Mouse (Mus musculus) gastrocnemius, adult 2 months (tissue): ENCODE results near the gene Lamb3. TPM values are rescaled to one million over a fixed set of nuclear protein-coding genes. Genes with fewer than 3 reads are reported as not detected.

Experiments
- DNase-seq: peaks from one replicate; pipeline ENCODE4 v3.0.0; 2022
- H3K27ac ChIP-seq: fragments of 200-600 bp; 2 replicates; pipeline ENCODE4 v1.8.1; 2022; ENCODE audit warnings: mild to moderate bottlenecking
- H3K4me3 ChIP-seq: fragments of 200-600 bp; 2 replicates; pipeline ENCODE4 v1.8.1; 2022; ENCODE audit warnings: mild to moderate bottlenecking, moderate library complexity
- CTCF ChIP-seq: fragments of 200-600 bp; IDR thresholded peaks from 2 replicates; pipeline ENCODE4 v1.8.1; 2022; ENCODE audit warnings: antibody characterized with exemption, mild to moderate bottlenecking, moderate library complexity
- intact Hi-C: fragments of 180-260 bp; cut with DNase I; formaldehyde crosslinking; loops from one replicate; pipeline ENCODE4 v1.15.1; 2025
- long read RNA-seq, 2 experiments: library from polyadenylated mRNA; stranded (forward); transcript quantifications; one replicate each; pipeline ENCODE4 v2.0.0; 2021
- total RNA-seq, 2 experiments: library from RNA; stranded (reverse); gene quantifications; 2 replicates each; pipeline ENCODE4 v1.2.3; 2021

Lamb3 gene
- total RNA-seq: 1 to 10 TPM; 3.7 to 5.4 TPM
- long read RNA-seq, experiment 1, partial matches to known transcripts: 4 of 6 reads
- long read RNA-seq, experiment 1, other reads (novel, unspliced or antisense): 0 of 6 reads
- long read RNA-seq, experiment 2, partial matches to known transcripts: 3 of 3 reads
- long read RNA-seq, experiment 2, other reads (novel, unspliced or antisense): 0 of 3 reads

- intact Hi-C loops: loop anchor here (5.0 kb wide), 1 partner anchor 45 kb away; no protein-coding TSS in a partner anchor
- no peak within 1 kb of the TSS for H3K27ac ChIP-seq
- DNase-seq: no peak
- H3K4me3 ChIP-seq: no peak within 1 kb of the TSS
- no peak for TF ChIP-seq CTCF
Measured at GRCm38 (mm10) chr1:193207503-193207902, at the start of gene Lamb3. Gene Lamb3 (plus strand): TSS chr1:193207699.

- H3K4me3 ChIP-seq: no peak overlapping the region
- intact Hi-C loops: no loop called here
- no peak for DNase-seq
- H3K27ac ChIP-seq: no peak overlapping the region
- TF ChIP-seq CTCF: no peak
Measured at GRCm38 (mm10) chr1:193159163-193159562, 48.3 kb upstream of the Lamb3 start.

- Histone ChIP-seq H3K27ac (no peak overlapping the region), H3K4me3 (no peak overlapping the region)
- DNase-seq: no peak
- no peak for TF ChIP-seq CTCF
- intact Hi-C loops: no loop called here
Measured at GRCm38 (mm10) chr1:193159613-193160012, 47.9 kb upstream of the Lamb3 start.

GRCm38 (mm10) chr1:193160317-193161032, 47.0 kb upstream of the Lamb3 start:
- intact Hi-C loops: no loop called here
- peak; percentile 54 for DNase-seq
- Histone ChIP-seq H3K4me3 (peak overlapping the region; percentile 46), H3K27ac (no peak overlapping the region)
- TF ChIP-seq CTCF: no peak

GRCm38 (mm10) chr1:193167746-193168145, 39.8 kb upstream of the Lamb3 start, which contains the start of gene A130010J15Rik:
Gene A130010J15Rik (plus strand): TSS chr1:193168046.
- intact Hi-C loops: no loop called here
- no peak for DNase-seq
- Histone ChIP-seq H3K27ac (no peak within 1 kb of the TSS), H3K4me3 (no peak within 1 kb of the TSS)
- no peak for TF ChIP-seq CTCF

- TF ChIP-seq CTCF: no peak
- intact Hi-C loops: no loop called here
- Histone ChIP-seq H3K27ac (no peak overlapping the region), H3K4me3 (no peak overlapping the region)
- no peak for DNase-seq
Measured at GRCm38 (mm10) chr1:193169228-193169627, 38.3 kb upstream of the Lamb3 start.

GRCm38 (mm10) chr1:193169856-193170255, 37.6 kb upstream of the Lamb3 start:
- TF ChIP-seq CTCF: no peak
- intact Hi-C loops: no loop called here
- H3K27ac ChIP-seq: no peak overlapping the region
- no peak overlapping the region for H3K4me3 ChIP-seq
- DNase-seq: no peak

- H3K27ac ChIP-seq: peak overlapping the region; percentile 95
- no peak for TF ChIP-seq CTCF
- intact Hi-C loops: loop anchor here (2.0 kb wide), 1 partner anchor 42 kb away; the partner anchor contains the start of gene Diexf
- H3K4me3 ChIP-seq: peak overlapping the region; percentile 83
- DNase-seq: peak; percentile 97
Measured at GRCm38 (mm10) chr1:193172991-193173809, 34.3 kb upstream of the Lamb3 start.

- no peak for DNase-seq
- TF ChIP-seq CTCF: no peak
- H3K27ac ChIP-seq: peak overlapping the region; percentile 95
- intact Hi-C loops: loop anchor here (2.0 kb wide), 1 partner anchor 43 kb away; the partner anchor contains the start of gene Diexf
- H3K4me3 ChIP-seq: peak overlapping the region; percentile 83
Measured at GRCm38 (mm10) chr1:193173810-193174129, 33.7 kb upstream of the Lamb3 start.

GRCm38 (mm10) chr1:193174143-193174733, 33.3 kb upstream of the Lamb3 start:
- Histone ChIP-seq H3K4me3 (peak overlapping the region; percentile 83), H3K27ac (peak overlapping the region; percentile 95)
- no peak for DNase-seq
- TF ChIP-seq CTCF: no peak
- intact Hi-C loops: no loop called here

- intact Hi-C loops: no loop called here
- no peak for DNase-seq
- no peak overlapping the region for H3K4me3 ChIP-seq
- TF ChIP-seq CTCF: no peak
- no peak overlapping the region for H3K27ac ChIP-seq
Measured at GRCm38 (mm10) chr1:193181104-193181503, 26.4 kb upstream of the Lamb3 start.

- intact Hi-C loops: no loop called here
- no peak overlapping the region for H3K4me3 ChIP-seq
- no peak for DNase-seq
- peak overlapping the region; percentile 84; the same call in 1 of the 2 replicates for H3K27ac ChIP-seq
- TF ChIP-seq CTCF: no peak
Measured at GRCm38 (mm10) chr1:193188257-193188656, 19.2 kb upstream of the Lamb3 start.
